ENCODE assay signal across 11 mouse cellular contexts in genomic region chr10:91436091-91436569, GRCm38 (mm10).
DNase-seq lines count a peak whose midpoint lies in the region; ATAC-seq and TF ChIP-seq lines count a peak whose summit lies in the region.
"Had no signal": no experiment of that assay in that cellular context is flagged by ENCODE, and none has a peak within 500 bp of the region (broad histone marks: within the 10 kb centered on the region; RNA-seq: fewer than 3 reads in every experiment).

No protein-coding gene starts in this region.

- H3K27ac ChIP-seq in kidney, embryonic 14.5 days (ENCODE audit: low read depth, low read length), result peak overlapping the region; percentile 71; the same call in 1 of the 2 replicates
- H3K27ac ChIP-seq in lung, postnatal 0 days (ENCODE audit: low read length), result no peak overlapping the region

- H3K27me3 ChIP-seq in kidney, embryonic 14.5 days (ENCODE audit: control insufficient read depth, insufficient read depth, low read length), result no peaks in the 10 kb centered on the region
- H3K27me3 ChIP-seq in lung, postnatal 0 days (replicated peaks; ENCODE audit: insufficient read depth, low read length), result no peaks in the 10 kb centered on the region

- H3K9ac ChIP-seq in kidney, embryonic 14.5 days (ENCODE audit: low read depth, low read length), result peak overlapping the region; percentile 28; the same call in 1 of the 2 replicates
- no peak overlapping the region for H3K9ac ChIP-seq in lung, postnatal 0 days (replicated peaks; ENCODE audit: low read depth)
- H3K9ac ChIP-seq: forebrain, postnatal 0 days had no signal

- peaks cover 13% of the 10 kb centered on the region for H3K4me1 ChIP-seq in kidney, embryonic 14.5 days (ENCODE audit: control insufficient read depth, insufficient read depth, low read length)
- H3K4me1 ChIP-seq in lung, postnatal 0 days (ENCODE audit: insufficient read depth, low read depth, low read length), result no peaks in the 10 kb centered on the region

- ATAC-seq in kidney, embryonic 14.5 days (ENCODE audit: low FRiP score, low TSS enrichment), result peak; percentile 91
- ATAC-seq in lung, postnatal 0 days, result no peak
- ATAC-seq: activated CD4-positive, CD25-positive, alpha-beta regulatory T cell, adult 4 months; forebrain, postnatal 0 days; inflammation-experienced regulatory T-cells, adult 6 months had no signal

- no peak for DNase-seq in kidney, adult 11 months
- DNase-seq in embryo, embryonic 10.5 days (ENCODE audit: low spot score), result peak; percentile 53
- DNase-seq in embryo, embryonic 9.5 days (ENCODE audit: extremely low spot score), result peak; percentile 5
- peak; percentile 82 for DNase-seq in mesoderm, embryonic 11.5 days (ENCODE audit: low read depth, low spot score)
- no peak for DNase-seq in thymus, postnatal 14 days
- no peak for DNase-seq in lung, postnatal 0 days (ENCODE audit: low spot score)
- DNase-seq: forebrain, postnatal 0 days had no signal

- H3K4me2 ChIP-seq in kidney, embryonic 14.5 days (replicated peaks; ENCODE audit: low read depth, low read length), result peak overlapping the region; percentile 12; the same call in 1 of the 2 replicates
- no peak overlapping the region for H3K4me2 ChIP-seq in lung, postnatal 0 days (replicated peaks; ENCODE audit: low read depth, low read length)
- H3K4me2 ChIP-seq: liver, embryonic 11.5 days had no signal

- H3K9me3 ChIP-seq in kidney, embryonic 14.5 days (ENCODE audit: control insufficient read depth, low read length), result no peaks in the 10 kb centered on the region
- H3K9me3 ChIP-seq in lung, postnatal 0 days (ENCODE audit: low read length), result no peaks in the 10 kb centered on the region

- H3K36me3 ChIP-seq in kidney, embryonic 14.5 days (ENCODE audit: control insufficient read depth, insufficient read depth, low read length), result no peaks in the 10 kb centered on the region
- H3K36me3 ChIP-seq in lung, postnatal 0 days (ENCODE audit: insufficient read depth, low read length), result no peaks in the 10 kb centered on the region

- no peak for TF ChIP-seq CTCF in lung, postnatal 0 days (IDR thresholded peaks at IDR 0.05)

- 5% methylated on average over 9 of the region's 9 CpGs for WGBS in kidney, embryonic 14.5 days
- 18% methylated on average over 9 of the region's 9 CpGs for WGBS in lung, postnatal 0 days

- H3K4me3 ChIP-seq in kidney, embryonic 14.5 days (ENCODE audit: low read length), result no peak overlapping the region
- H3K4me3 ChIP-seq in lung, postnatal 0 days (ENCODE audit: low read depth, low read length), result no peak overlapping the region

- TF ChIP-seq EP300 in lung, postnatal 0 days (IDR thresholded peaks at IDR 0.05), result no peak

Comparison
In these comparisons a context has a peak if more than half of its experiments do, and no peak if none do; other contexts are left out.
1. DNase-seq: peak in embryo, embryonic 10.5 days (single experiment), embryo, embryonic 9.5 days (single experiment) and mesoderm, embryonic 11.5 days (single experiment); none in kidney, adult 11 months (single experiment), thymus, postnatal 14 days (single experiment) and lung, postnatal 0 days (single experiment).